Mouse (Mus musculus): ENCODE measurements at regions not wholly inside any gene's neighbourhood (a gene's known extent, or its start where the extent isn't known, plus 50 kb on each side); places are given as distances from the start of the nearest gene placed in this dataset.

DNA sequence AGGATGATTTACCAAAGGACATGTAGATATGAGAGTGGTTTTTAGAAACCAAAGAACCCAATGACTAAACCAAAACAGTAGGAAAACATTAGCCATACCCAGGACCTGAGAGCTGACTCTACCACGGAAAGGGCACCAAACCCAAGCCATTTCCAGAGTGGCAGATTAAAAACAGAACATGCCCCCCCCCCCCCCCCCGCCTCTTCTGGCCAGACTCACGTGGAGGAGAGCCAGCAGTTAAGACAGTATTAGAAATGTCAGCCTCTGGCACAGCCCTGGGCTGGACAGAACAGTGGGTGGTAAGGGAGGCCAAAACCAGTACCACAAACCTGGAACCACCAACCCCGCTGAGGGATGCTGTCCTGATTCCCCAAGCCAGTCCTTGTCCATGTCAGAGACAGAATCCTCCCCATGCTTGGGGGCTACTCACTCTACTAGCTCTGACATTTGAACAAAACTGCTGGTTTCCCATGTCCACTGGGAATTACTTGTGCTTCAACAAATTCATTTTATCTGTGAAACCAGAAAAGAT is 224.7 kb upstream of the Jmjd1c start:
- TF ChIP-seq CTCF (IDR thresholded peaks at IDR 0.05; ENCODE audit: low read depth, low read length) (no peak), GATA1 (IDR thresholded peaks at IDR 0.05; ENCODE audit: borderline replicate concordance, low read length) (no peak), TAL1 (conservative IDR thresholded peaks at IDR 0.05; ENCODE audit: low read depth, low read length) (no peak), GATA2 (IDR thresholded peaks at IDR 0.05; ENCODE audit: borderline replicate concordance, low read depth, low read length) (no peak)
